Mouse (Mus musculus): ENCODE measurements at regions not wholly inside any gene's neighbourhood (a gene's known extent, or its start where the extent isn't known, plus 50 kb on each side); places are given as distances from the start of the nearest gene placed in this dataset.
A peak's percentile ranks its signal among the peaks of the same experiment; 100 is the strongest.

DNA sequence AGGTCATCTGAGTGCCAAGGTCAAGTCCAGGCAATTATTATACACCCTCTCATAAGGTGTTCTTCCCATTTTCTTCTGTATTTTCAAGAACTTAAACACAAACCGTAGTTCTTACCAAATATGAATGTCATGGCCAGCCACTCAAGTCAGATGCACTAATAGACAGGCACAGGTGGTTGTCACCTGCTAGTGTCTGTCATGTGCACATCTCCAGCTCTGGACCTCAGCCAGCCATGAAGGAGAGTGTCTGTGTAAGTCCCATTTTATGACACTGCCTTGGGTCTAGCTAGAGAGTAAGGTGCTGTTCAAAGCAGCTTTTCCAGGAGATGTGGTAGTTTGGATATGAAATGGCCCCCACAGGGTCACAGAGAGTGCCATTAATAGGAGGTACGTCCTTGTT is 68.5 kb upstream of the Igfbp3 start:
- ATAC-seq (ENCODE audit: low FRiP score, low read depth) (peak; percentile 25; the same call in 1 of the 2 replicates), DNase-seq (ENCODE audit: low spot score) (peak; percentile 60)
- Histone ChIP-seq H3K9ac (ENCODE audit: low read depth, low read length, severe bottlenecking) (no peak overlapping the region), H3K4me1 (ENCODE audit: control insufficient read depth, insufficient read depth, low read length) (peaks cover 11% of the 10 kb centered on the region), H3K4me3 (replicated peaks; ENCODE audit: low read length) (no peak overlapping the region), H3K27ac (replicated peaks; ENCODE audit: low read depth, low read length) (no peak overlapping the region), H3K9me3 (ENCODE audit: control insufficient read depth, low read length) (no peaks in the 10 kb centered on the region), H3K27me3 (ENCODE audit: control insufficient read depth, insufficient read depth, low read length) (no peaks in the 10 kb centered on the region), H3K36me3 (ENCODE audit: control insufficient read depth, insufficient read depth, low read length) (no peaks in the 10 kb centered on the region), H3K4me2 (replicated peaks; ENCODE audit: low read depth, low read length, severe bottlenecking) (no peak overlapping the region)
- 83% methylated on average over 2 of the region's 2 CpGs for WGBS
- TF ChIP-seq POLR2A (IDR thresholded peaks at IDR 0.05; ENCODE audit: borderline replicate concordance, extremely low read depth, insufficient read depth, insufficient read length), result no peak

DNA sequence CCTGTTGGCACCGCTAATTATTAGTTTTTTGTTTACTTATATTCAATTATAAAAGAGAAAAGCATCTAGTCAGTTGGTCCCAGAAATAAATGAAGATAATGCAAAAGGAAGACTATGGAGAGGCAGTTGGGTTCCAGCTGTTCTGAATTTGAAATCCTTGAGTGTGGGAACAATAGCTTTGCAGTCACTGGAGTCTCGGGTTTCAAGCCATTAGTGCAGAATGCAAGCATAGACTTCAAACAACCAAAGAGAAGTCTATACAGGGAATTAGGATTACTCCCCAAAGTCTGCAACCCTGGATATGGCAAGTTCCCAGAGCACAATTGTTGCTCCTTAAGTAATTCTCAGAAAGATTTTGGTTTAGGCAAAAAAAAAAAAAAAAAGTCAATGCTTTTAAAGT is 67.9 kb upstream of the Igfbp3 start:
- Histone ChIP-seq H3K4me1 (ENCODE audit: control insufficient read depth, insufficient read depth, low read length) (peaks cover 11% of the 10 kb centered on the region), H3K9me3 (ENCODE audit: control insufficient read depth, low read length) (no peaks in the 10 kb centered on the region), H3K4me2 (replicated peaks; ENCODE audit: low read depth, low read length, severe bottlenecking) (no peak overlapping the region), H3K27ac (replicated peaks; ENCODE audit: low read depth, low read length) (0 out of 2 replicates have a peak overlapping the region, but pooled peaks have one; percentile 13), H3K36me3 (ENCODE audit: control insufficient read depth, insufficient read depth, low read length) (no peaks in the 10 kb centered on the region), H3K9ac (ENCODE audit: low read depth, low read length, severe bottlenecking) (no peak overlapping the region), H3K27me3 (ENCODE audit: control insufficient read depth, insufficient read depth, low read length) (no peaks in the 10 kb centered on the region), H3K4me3 (replicated peaks; ENCODE audit: low read length) (no peak overlapping the region)
- DNase-seq (ENCODE audit: low spot score) (peak; percentile 63), ATAC-seq (ENCODE audit: low FRiP score, low read depth) (peak; percentile 73; the same call in 1 of the 2 replicates)
- TF ChIP-seq POLR2A (IDR thresholded peaks at IDR 0.05; ENCODE audit: borderline replicate concordance, extremely low read depth, insufficient read depth, insufficient read length), result no peak
- WGBS, result 33% methylated on average over 2 of the region's 2 CpGs

DNA sequence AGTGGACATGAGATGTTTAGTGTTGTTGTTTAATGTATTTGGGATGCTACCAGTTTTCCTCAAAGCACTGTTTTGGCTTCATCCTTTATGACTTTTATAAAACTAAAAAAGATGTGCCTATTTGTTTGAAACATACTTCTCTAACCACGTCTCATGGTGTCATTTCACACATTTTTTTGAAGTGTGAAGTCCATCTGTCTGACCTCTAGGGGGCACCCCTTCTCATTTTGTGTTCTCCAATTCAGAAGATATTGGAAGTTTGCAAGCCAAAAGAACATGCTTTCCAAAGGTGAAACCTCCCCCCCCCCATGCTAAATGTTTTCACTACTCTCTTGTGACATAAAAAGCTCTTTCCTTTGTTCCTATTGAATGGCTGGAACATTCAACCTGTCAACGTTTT is 66.2 kb upstream of the Igfbp3 start:
- H3K4me1 ChIP-seq (ENCODE audit: control insufficient read depth, insufficient read depth, low read length), result peaks cover 6% of the 10 kb centered on the region
- H3K4me3 ChIP-seq (replicated peaks; ENCODE audit: low read length), result no peak overlapping the region
- TF ChIP-seq POLR2A (IDR thresholded peaks at IDR 0.05; ENCODE audit: borderline replicate concordance, extremely low read depth, insufficient read depth, insufficient read length), result no peak
- ATAC-seq (ENCODE audit: low FRiP score, low read depth) (no peak), DNase-seq (ENCODE audit: low spot score) (no peak)
- no peak overlapping the region for H3K9ac ChIP-seq (ENCODE audit: low read depth, low read length, severe bottlenecking)
- H3K36me3 ChIP-seq (ENCODE audit: control insufficient read depth, insufficient read depth, low read length), result no peaks in the 10 kb centered on the region
- 69% methylated on average over 2 of the region's 2 CpGs for WGBS
- H3K4me2 ChIP-seq (replicated peaks; ENCODE audit: low read depth, low read length, severe bottlenecking), result no peak overlapping the region
- no peaks in the 10 kb centered on the region for H3K27me3 ChIP-seq (ENCODE audit: control insufficient read depth, insufficient read depth, low read length)
- H3K9me3 ChIP-seq (ENCODE audit: control insufficient read depth, low read length), result no peaks in the 10 kb centered on the region
- no peak overlapping the region for H3K27ac ChIP-seq (replicated peaks; ENCODE audit: low read depth, low read length)

DNA sequence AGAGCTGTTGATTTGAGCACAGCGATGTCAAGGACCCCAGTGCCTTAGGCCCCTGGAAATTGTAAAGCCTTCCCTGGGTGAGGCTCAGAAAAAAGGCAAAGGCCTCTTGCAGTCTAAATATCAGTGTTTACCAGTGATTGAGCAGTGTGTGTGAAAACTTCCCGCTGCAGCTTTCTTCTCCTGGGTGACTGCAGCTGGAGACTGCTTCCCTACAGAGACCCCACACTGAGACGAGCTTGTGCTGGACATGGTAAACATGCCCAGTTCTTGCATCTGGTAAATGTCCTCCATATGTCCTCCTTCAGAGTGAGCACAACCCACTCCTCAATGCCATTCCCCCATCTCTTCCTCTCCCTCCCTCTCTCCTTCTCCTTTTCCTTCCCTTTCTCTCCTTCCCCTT is 58.8 kb upstream of the Igfbp3 start:
- Histone ChIP-seq H3K9me3 (ENCODE audit: control insufficient read depth, low read length) (no peaks in the 10 kb centered on the region), H3K27ac (replicated peaks; ENCODE audit: low read depth, low read length) (no peak overlapping the region), H3K36me3 (ENCODE audit: control insufficient read depth, insufficient read depth, low read length) (no peaks in the 10 kb centered on the region), H3K4me2 (replicated peaks; ENCODE audit: low read depth, low read length, severe bottlenecking) (no peak overlapping the region), H3K4me3 (replicated peaks; ENCODE audit: low read length) (no peak overlapping the region), H3K27me3 (ENCODE audit: control insufficient read depth, insufficient read depth, low read length) (no peaks in the 10 kb centered on the region), H3K4me1 (ENCODE audit: control insufficient read depth, insufficient read depth, low read length) (no peaks in the 10 kb centered on the region), H3K9ac (ENCODE audit: low read depth, low read length, severe bottlenecking) (no peak overlapping the region)
- ATAC-seq (ENCODE audit: low FRiP score, low read depth) (no peak), DNase-seq (ENCODE audit: low spot score) (no peak)
- 36% methylated on average over 3 of the region's 3 CpGs for WGBS
- no peak for TF ChIP-seq POLR2A (IDR thresholded peaks at IDR 0.05; ENCODE audit: borderline replicate concordance, extremely low read depth, insufficient read depth, insufficient read length)

DNA sequence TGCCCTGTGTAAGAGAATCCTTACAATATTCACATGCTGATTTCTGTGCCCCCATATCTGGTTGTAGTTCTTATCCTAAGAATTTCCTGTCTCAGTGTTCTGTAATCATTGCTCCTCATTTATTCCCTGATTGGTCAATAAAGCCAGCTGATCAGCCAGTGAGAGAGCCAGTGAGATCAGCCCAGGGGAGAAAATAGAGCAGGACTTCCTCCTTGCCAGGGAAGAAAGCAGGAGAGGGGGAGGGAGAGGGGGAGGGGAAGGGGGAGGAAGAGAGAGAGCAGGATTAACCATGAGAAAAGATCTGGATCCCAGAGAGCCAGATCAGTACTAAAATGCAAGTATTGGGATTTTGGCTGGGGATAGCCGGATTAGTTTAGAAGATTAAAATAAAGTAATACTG is 57.2 kb upstream of the Igfbp3 start:
- DNase-seq (ENCODE audit: low spot score), result no peak
- 88% methylated on average over 1 of the region's 1 CpGs for WGBS
- ATAC-seq (ENCODE audit: low FRiP score, low read depth), result no peak

DNA sequence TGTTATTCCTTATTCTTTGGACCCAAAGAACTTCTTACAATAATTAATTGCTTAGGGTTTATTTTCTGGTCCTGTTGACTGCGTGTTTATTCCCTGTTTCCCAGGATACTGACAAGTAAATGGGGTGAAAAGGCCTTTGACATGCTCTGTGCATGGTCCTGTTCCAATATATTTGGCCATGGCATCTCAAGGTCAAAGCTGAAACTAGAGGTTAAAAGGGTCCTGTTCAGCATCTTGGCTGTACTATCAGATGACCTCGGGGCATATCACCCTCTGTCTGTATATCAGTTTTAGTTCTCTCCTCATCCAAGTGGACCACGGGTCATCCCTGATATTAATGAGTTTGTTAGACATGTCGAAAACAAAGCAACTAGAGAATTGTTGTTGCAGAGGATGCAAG is 50.2 kb upstream of the Igfbp3 start:
- no peak for DNase-seq (ENCODE audit: low spot score)
- no peak for TF ChIP-seq POLR2A (IDR thresholded peaks at IDR 0.05; ENCODE audit: borderline replicate concordance, extremely low read depth, insufficient read depth, insufficient read length)
- no peak overlapping the region for H3K4me2 ChIP-seq (replicated peaks; ENCODE audit: low read depth, low read length, severe bottlenecking)

More for the DNA sequence above, 57.2 kb upstream of the Igfbp3 start:
- Histone ChIP-seq H3K36me3 (ENCODE audit: control insufficient read depth, insufficient read depth, low read length) (no peaks in the 10 kb centered on the region), H3K27ac (replicated peaks; ENCODE audit: low read depth, low read length) (no peak overlapping the region), H3K4me3 (replicated peaks; ENCODE audit: low read length) (no peak overlapping the region), H3K9me3 (ENCODE audit: control insufficient read depth, low read length) (no peaks in the 10 kb centered on the region), H3K27me3 (ENCODE audit: control insufficient read depth, insufficient read depth, low read length) (no peaks in the 10 kb centered on the region), H3K9ac (ENCODE audit: low read depth, low read length, severe bottlenecking) (no peak overlapping the region), H3K4me1 (ENCODE audit: control insufficient read depth, insufficient read depth, low read length) (no peaks in the 10 kb centered on the region), H3K4me2 (replicated peaks; ENCODE audit: low read depth, low read length, severe bottlenecking) (no peak overlapping the region)
- no peak for TF ChIP-seq POLR2A (IDR thresholded peaks at IDR 0.05; ENCODE audit: borderline replicate concordance, extremely low read depth, insufficient read depth, insufficient read length)

More for the DNA sequence above, 50.2 kb upstream of the Igfbp3 start:
- H3K27ac ChIP-seq (replicated peaks; ENCODE audit: low read depth, low read length), result no peak overlapping the region
- no peaks in the 10 kb centered on the region for H3K4me1 ChIP-seq (ENCODE audit: control insufficient read depth, insufficient read depth, low read length)
- no peaks in the 10 kb centered on the region for H3K9me3 ChIP-seq (ENCODE audit: control insufficient read depth, low read length)
- H3K4me3 ChIP-seq (replicated peaks; ENCODE audit: low read length), result no peak overlapping the region
- no peak overlapping the region for H3K9ac ChIP-seq (ENCODE audit: low read depth, low read length, severe bottlenecking)
- no peak for ATAC-seq (ENCODE audit: low FRiP score, low read depth)
- WGBS, result 80% methylated on average over 4 of the region's 4 CpGs
- no peaks in the 10 kb centered on the region for H3K27me3 ChIP-seq (ENCODE audit: control insufficient read depth, insufficient read depth, low read length)
- H3K36me3 ChIP-seq (ENCODE audit: control insufficient read depth, insufficient read depth, low read length), result no peaks in the 10 kb centered on the region
